Mouse (Mus musculus): ENCODE data around the gene Lasp1. TPM values are rescaled to one million over a fixed set of nuclear protein-coding genes. Genes with fewer than 3 reads are reported as not detected.

The Lasp1 gene
- polyA plus RNA-seq, 1 experiment from 2014 or later: 202 TPM

DNA sequence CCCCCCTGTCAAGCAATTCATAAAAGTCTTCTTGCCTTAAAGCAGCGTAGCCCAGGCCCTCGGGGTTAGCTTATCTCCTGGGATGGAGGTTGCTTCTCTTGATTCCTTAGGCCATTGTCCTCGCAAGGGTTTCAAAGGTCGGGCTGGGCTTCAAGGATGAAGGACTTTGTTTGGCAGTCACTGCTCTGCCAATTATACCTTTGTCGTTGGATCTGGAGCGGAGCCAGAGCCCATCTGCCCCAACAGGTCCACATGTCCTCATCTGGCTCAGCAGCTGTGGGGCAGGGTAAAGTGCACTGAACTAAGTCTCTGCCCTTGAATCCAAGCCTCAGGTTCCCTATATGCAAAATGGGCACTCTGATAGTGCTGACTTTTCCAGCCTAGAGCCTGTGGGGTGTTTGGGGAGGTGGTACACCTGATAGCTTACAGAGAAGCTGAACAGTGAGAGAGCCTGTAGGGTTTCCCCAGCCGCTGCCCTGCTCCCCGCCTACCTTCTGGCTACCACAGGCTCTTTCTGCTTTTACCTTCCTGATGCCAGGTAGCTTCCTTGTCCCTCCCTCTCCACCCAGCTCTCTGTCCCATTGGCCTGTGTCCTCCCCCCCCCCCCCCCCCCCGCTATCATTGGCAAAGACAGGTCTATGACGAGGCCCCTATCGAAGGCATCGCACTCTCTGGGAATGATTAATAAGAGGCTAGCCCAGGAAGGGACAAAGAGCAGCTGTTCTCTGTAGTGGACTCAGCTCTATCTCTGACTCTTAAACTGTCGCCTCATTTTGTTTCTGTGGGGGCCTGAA lies 13.0 kb downstream of the Lasp1 start:
- Histone ChIP-seq H3K4me2 (ENCODE audit: low read length) (peak overlapping the region; percentile 50), H3K36me3 (ENCODE audit: control insufficient read depth, insufficient read depth, low read length) (peaks cover 16% of the 10 kb centered on the region; the same call in 1 of the 2 replicates)

DNA sequence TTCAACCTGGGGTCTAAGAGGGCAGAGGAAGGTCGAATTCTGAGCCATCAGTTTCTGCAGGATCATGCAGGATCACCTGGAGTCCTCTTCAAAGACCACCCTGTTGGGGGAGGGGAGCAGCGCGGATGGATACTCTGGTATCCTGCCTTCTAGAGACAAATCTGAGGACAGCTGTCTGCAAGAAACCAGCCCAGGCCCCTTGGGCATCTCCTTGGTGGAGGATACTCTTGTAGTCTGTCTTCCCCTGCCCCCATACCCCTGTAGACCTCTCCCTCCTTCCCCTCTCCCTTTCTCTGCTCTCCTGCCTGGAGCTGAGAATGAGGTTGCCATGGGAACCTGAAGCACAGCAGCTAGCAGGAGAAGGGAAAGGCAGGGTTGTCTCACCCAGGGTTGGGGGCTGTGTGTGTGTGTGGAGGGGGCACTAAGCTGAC lies 13.7 kb downstream of the Lasp1 start:
- Histone ChIP-seq H3K27me3 (ENCODE audit: control insufficient read depth, insufficient read depth, low read depth, low read length) (no peaks in the 10 kb centered on the region), H3K4me3 (ENCODE audit: low read depth, low read length) (no peak overlapping the region), H3K4me1 (ENCODE audit: control insufficient read depth, insufficient read depth, low read length) (peaks cover 50% of the 10 kb centered on the region), H3K27ac (ENCODE audit: low read length) (peak overlapping the region; percentile 93), H3K36me3 (ENCODE audit: control insufficient read depth, insufficient read depth, low read length) (peaks cover 15% of the 10 kb centered on the region; the same call in 1 of the 2 replicates), H3K9me3 (replicated peaks; ENCODE audit: control insufficient read depth, low read length, poor library complexity, severe bottlenecking) (no peaks in the 10 kb centered on the region), H3K4me2 (ENCODE audit: low read length) (peak overlapping the region; percentile 50), H3K9ac (ENCODE audit: low read depth, low read length) (peak overlapping the region; percentile 60)
- 9% methylated on average over 3 of the region's 3 CpGs for WGBS
- ATAC-seq: peak; percentile 92

More for the DNA sequence above, 13.0 kb downstream of the Lasp1 start:
- no peak overlapping the region for H3K4me3 ChIP-seq (ENCODE audit: low read depth, low read length)
- H3K9me3 ChIP-seq (replicated peaks; ENCODE audit: control insufficient read depth, low read length, poor library complexity, severe bottlenecking): no peaks in the 10 kb centered on the region
- H3K27ac ChIP-seq (ENCODE audit: low read length): peak overlapping the region; percentile 93
- WGBS: 17% methylated on average over 12 of the region's 13 CpGs
- peak; percentile 6; the same call in 1 of the 2 replicates for ATAC-seq
- H3K4me1 ChIP-seq (ENCODE audit: control insufficient read depth, insufficient read depth, low read length): peaks cover 50% of the 10 kb centered on the region
- H3K9ac ChIP-seq (ENCODE audit: low read depth, low read length): peak overlapping the region; percentile 37
- H3K27me3 ChIP-seq (ENCODE audit: control insufficient read depth, insufficient read depth, low read depth, low read length): no peaks in the 10 kb centered on the region

GRCm38 (mm10) chr11:97813085-97813484 lies 14.3 kb downstream of the Lasp1 start:
- H3K4me1 ChIP-seq (ENCODE audit: control insufficient read depth, insufficient read depth, low read length): peaks cover 54% of the 10 kb centered on the region
- peak overlapping the region; percentile 93 for H3K27ac ChIP-seq (ENCODE audit: low read length)
- WGBS: 23% methylated on average over 7 of the region's 7 CpGs
- peak; percentile 50 for ATAC-seq
- peak overlapping the region; percentile 60 for H3K9ac ChIP-seq (ENCODE audit: low read depth, low read length)
- peak overlapping the region; percentile 50 for H3K4me2 ChIP-seq (ENCODE audit: low read length)
- no peak overlapping the region for H3K4me3 ChIP-seq (ENCODE audit: low read depth, low read length)
- no peaks in the 10 kb centered on the region for H3K27me3 ChIP-seq (ENCODE audit: control insufficient read depth, insufficient read depth, low read depth, low read length)
- no peaks in the 10 kb centered on the region for H3K9me3 ChIP-seq (replicated peaks; ENCODE audit: control insufficient read depth, low read length, poor library complexity, severe bottlenecking)
- peaks cover 14% of the 10 kb centered on the region; the same call in 1 of the 2 replicates for H3K36me3 ChIP-seq (ENCODE audit: control insufficient read depth, insufficient read depth, low read length)

DNA sequence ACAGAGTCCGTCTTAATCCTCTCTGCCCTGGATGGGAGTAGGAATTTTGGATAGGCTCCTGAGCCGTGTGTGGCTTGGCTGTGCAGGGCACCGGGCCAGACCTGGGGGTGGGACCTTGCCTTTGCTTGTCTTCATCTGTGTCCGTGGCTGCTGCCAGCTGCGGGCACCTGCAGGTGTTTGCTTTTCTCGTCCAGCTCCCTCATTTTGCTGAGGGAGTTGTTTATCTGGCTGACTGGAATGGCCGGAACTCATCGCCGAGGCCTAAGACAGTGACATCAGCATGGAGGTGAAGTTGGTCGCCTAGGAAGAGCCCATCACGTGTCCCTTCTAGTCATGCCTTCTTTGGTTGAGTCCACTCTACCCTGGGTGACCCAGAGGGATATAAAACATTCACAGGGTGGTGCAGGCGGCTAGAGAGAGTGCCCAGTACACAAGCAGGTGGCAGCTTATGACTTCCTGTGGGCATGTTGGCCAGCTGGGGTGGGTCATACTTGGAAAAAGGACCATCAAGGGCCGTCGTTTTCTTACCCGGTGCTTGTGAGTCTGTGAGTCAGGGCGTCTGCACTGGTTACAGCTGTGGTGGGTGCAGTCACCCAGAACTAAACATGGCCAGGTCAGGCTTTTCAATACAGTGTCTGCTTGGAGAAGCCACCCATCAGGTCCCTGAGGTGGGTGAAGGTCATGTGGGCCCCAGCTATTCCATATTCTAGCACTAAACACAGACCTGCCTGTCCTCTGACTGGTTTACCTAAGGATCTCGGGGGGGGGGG lies 15.1 kb downstream of the Lasp1 start:
- H3K27ac ChIP-seq (ENCODE audit: low read length): peak overlapping the region; percentile 93
- no peaks in the 10 kb centered on the region for H3K27me3 ChIP-seq (ENCODE audit: control insufficient read depth, insufficient read depth, low read depth, low read length)
- 0 out of 2 replicates have a peak overlapping the region, but pooled peaks have one; percentile 12 for H3K4me2 ChIP-seq (ENCODE audit: low read length)
- no peaks in the 10 kb centered on the region for H3K9me3 ChIP-seq (replicated peaks; ENCODE audit: control insufficient read depth, low read length, poor library complexity, severe bottlenecking)
- ATAC-seq: no peak
- H3K9ac ChIP-seq (ENCODE audit: low read depth, low read length): peak overlapping the region; percentile 60
- peaks cover 16% of the 10 kb centered on the region; the same call in 1 of the 2 replicates for H3K36me3 ChIP-seq (ENCODE audit: control insufficient read depth, insufficient read depth, low read length)
- 67% methylated on average over 17 of the region's 17 CpGs for WGBS
- H3K4me1 ChIP-seq (ENCODE audit: control insufficient read depth, insufficient read depth, low read length): peaks cover 57% of the 10 kb centered on the region
- no peak overlapping the region for H3K4me3 ChIP-seq (ENCODE audit: low read depth, low read length)

- Histone ChIP-seq H3K9me3 (replicated peaks; ENCODE audit: control insufficient read depth, low read length, poor library complexity, severe bottlenecking) (no peaks in the 10 kb centered on the region), H3K4me3 (ENCODE audit: low read depth, low read length) (no peak overlapping the region), H3K27me3 (ENCODE audit: control insufficient read depth, insufficient read depth, low read depth, low read length) (no peaks in the 10 kb centered on the region), H3K4me1 (ENCODE audit: control insufficient read depth, insufficient read depth, low read length) (peaks cover 45% of the 10 kb centered on the region), H3K4me2 (ENCODE audit: low read length) (no peak overlapping the region), H3K27ac (ENCODE audit: low read length) (peak overlapping the region; percentile 22; the same call in 1 of the 2 replicates), H3K36me3 (ENCODE audit: control insufficient read depth, insufficient read depth, low read length) (peaks cover 17% of the 10 kb centered on the region; the same call in 1 of the 2 replicates), H3K9ac (ENCODE audit: low read depth, low read length) (0 out of 2 replicates have a peak overlapping the region, but pooled peaks have one; percentile 5)
- ATAC-seq: no peak
- WGBS: 70% methylated on average over 11 of the region's 11 CpGs
These were observed 16.9 kb downstream of the Lasp1 start for GRCm38 (mm10) chr11:97815736-97816135.

DNA sequence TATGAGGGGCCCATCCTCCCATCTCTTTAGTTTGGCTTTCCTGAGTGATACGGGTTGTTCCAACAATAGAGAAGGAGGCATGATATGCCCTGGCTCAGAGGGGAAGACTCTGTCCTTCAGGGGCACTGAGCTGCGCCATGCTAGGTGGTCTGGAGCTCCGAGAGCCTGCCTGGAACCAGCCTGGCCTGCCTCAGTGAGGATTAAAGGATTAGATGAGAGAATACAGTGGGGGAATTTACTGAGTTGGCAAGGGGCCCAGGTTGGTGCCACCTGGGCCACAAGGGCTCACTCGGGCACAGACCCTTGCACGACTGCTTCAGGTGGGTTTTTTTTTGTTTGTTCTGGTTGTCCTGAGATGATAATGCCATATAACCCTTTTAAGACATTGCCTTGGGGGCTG lies 17.4 kb downstream of the Lasp1 start:
- H3K27ac ChIP-seq (ENCODE audit: low read length): no peak overlapping the region

GRCm38 (mm10) chr11:97816916-97817315 lies 18.1 kb downstream of the Lasp1 start:
- H3K9me3 ChIP-seq (replicated peaks; ENCODE audit: control insufficient read depth, low read length, poor library complexity, severe bottlenecking): no peaks in the 10 kb centered on the region
- H3K27ac ChIP-seq (ENCODE audit: low read length): no peak overlapping the region
- H3K9ac ChIP-seq (ENCODE audit: low read depth, low read length): no peak overlapping the region
- H3K27me3 ChIP-seq (ENCODE audit: control insufficient read depth, insufficient read depth, low read depth, low read length): no peaks in the 10 kb centered on the region
- H3K36me3 ChIP-seq (ENCODE audit: control insufficient read depth, insufficient read depth, low read length): peaks cover 17% of the 10 kb centered on the region; the same call in 1 of the 2 replicates
- peaks cover 33% of the 10 kb centered on the region for H3K4me1 ChIP-seq (ENCODE audit: control insufficient read depth, insufficient read depth, low read length)
- ATAC-seq: no peak
- H3K4me2 ChIP-seq (ENCODE audit: low read length): no peak overlapping the region
- WGBS: 64% methylated on average over 9 of the region's 9 CpGs
- H3K4me3 ChIP-seq (ENCODE audit: low read depth, low read length): no peak overlapping the region

More for the DNA sequence above, 17.4 kb downstream of the Lasp1 start:
- H3K9me3 ChIP-seq (replicated peaks; ENCODE audit: control insufficient read depth, low read length, poor library complexity, severe bottlenecking): no peaks in the 10 kb centered on the region
- 33% methylated on average over 5 of the region's 5 CpGs for WGBS
- H3K4me2 ChIP-seq (ENCODE audit: low read length): no peak overlapping the region
- H3K27me3 ChIP-seq (ENCODE audit: control insufficient read depth, insufficient read depth, low read depth, low read length): no peaks in the 10 kb centered on the region
- H3K36me3 ChIP-seq (ENCODE audit: control insufficient read depth, insufficient read depth, low read length): peaks cover 17% of the 10 kb centered on the region; the same call in 1 of the 2 replicates
- no peak for ATAC-seq
- no peak overlapping the region for H3K9ac ChIP-seq (ENCODE audit: low read depth, low read length)
- H3K4me3 ChIP-seq (ENCODE audit: low read depth, low read length): no peak overlapping the region
- H3K4me1 ChIP-seq (ENCODE audit: control insufficient read depth, insufficient read depth, low read length): peaks cover 41% of the 10 kb centered on the region

GRCm38 (mm10) chr11:97817379-97817778 lies 18.6 kb downstream of the Lasp1 start:
- Histone ChIP-seq H3K4me1 (ENCODE audit: control insufficient read depth, insufficient read depth, low read length) (peaks cover 29% of the 10 kb centered on the region), H3K27ac (ENCODE audit: low read length) (no peak overlapping the region), H3K36me3 (ENCODE audit: control insufficient read depth, insufficient read depth, low read length) (peaks cover 17% of the 10 kb centered on the region; the same call in 1 of the 2 replicates), H3K4me2 (ENCODE audit: low read length) (no peak overlapping the region), H3K9me3 (replicated peaks; ENCODE audit: control insufficient read depth, low read length, poor library complexity, severe bottlenecking) (no peaks in the 10 kb centered on the region), H3K27me3 (ENCODE audit: control insufficient read depth, insufficient read depth, low read depth, low read length) (no peaks in the 10 kb centered on the region), H3K9ac (ENCODE audit: low read depth, low read length) (no peak overlapping the region), H3K4me3 (ENCODE audit: low read depth, low read length) (no peak overlapping the region)
- no peak for ATAC-seq
- 47% methylated on average over 5 of the region's 5 CpGs for WGBS

Data from midbrain, embryonic 16.5 days (tissue).